Mouse (Mus musculus) layer of hippocampus, adult 9-11 months (tissue): ENCODE results near the gene Gli3.

Source experiments
- DNase-seq: peaks from one replicate; pipeline ENCODE4 v3.0.0; 2022

Gli3 gene

DNA sequence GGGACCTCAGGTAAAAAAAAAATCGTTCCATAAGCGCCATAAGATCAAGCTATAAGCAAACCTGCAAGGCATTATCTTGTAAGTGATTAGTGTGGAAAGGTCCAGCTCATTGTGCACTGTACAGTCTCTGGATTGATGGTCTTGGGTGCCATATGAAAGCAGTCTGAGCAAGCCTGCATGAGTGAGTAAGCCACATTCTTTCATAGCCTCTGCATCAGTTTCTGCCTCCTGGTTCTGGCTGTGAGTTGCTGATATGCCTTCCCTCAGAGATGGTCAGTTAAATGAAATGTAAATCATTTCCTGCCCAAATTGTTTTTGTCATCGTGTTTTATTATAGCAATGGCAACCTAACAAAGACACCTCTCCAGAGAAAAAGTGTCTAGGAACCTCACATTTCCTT lies 98.4 kb downstream of the Gli3 start:
- DNase-seq, result no peak

DNA sequence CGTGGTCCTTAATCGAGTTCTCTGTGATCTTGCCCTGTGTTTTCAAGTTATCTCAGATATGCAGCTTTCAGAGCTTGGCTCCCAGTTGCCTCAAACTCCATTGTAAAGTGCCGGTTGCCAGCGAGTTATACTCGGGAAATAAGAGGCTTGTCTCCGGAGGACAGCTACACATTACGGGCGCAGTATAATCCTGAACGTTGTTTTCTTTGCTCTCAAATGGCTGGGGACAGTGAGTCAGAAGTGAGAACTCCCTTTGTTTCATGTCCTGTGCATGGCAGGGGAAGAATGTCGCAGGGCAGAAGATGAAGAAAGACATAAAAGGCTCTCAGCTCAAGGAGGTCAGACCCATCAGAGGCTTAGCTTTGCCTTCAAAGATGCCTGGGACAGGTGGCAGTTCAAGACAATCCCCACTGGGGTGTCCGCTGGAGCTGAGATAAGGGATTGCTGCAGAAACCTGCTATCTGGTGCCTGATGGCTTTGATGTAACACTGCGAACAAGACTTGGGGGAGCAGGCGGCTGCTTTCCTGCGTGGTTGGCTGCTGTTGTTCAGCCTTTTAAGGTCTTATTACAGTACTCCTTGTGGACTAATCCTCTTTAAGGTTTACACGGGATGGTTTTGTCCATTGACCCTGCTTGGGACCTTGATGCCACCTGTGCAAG lies 108.0 kb downstream of the Gli3 start:
- no peak for DNase-seq

DNA sequence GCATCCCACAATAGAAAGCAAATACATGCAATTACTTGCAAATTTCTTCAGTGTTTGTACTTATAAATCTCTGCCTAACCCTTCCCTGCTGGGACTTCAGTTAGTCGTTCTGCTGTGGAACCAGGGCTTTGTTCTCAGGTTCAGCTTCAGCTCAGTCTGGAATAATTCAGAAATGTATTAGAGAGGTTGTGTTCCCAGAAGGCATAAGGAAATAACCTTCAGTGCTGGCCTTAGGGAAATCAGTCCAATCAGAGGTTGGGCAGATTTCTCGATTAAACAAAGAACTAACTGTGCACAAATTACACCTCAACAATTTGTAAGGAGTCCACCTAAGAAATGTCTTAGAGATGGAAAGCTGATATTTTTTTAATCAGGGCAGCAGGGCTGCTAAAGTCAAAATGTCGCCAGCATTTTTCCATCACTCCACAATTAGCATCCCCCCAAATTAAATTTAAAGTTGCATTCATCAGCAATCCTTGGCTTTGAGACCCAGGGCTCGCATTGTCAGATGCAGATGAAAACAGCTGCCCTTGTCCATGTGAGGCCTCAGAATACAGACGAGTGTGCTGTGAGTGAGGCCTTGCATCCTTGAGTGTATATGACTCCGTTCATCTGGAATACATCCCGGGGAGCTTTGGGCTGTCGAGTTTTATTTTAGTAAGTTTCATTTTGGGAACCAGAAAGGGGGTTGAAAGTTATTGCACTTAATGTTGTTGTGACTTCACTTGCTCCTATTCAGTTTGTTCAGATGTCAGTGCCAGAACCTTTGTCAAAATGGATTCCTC lies 114.3 kb downstream of the Gli3 start:
- no peak for DNase-seq

DNA sequence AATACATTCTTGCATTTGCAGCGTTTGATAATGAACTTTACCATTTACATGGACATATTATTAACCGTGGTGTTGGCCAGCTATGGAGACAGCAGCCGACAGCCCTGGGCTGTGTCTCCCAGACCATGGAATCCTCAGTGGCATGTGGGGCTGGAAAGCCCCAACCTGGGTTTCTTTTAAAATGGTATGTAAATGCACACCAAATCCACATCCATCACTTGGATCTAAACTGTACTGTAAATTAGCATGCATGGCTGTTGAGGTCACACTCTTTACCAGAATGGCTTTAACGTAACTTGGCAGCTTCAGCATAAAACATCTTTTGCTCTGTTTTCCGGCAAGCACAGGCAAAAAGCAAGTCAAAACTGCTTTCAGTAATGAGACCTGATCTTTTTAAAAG lies 117.4 kb downstream of the Gli3 start:
- no peak for DNase-seq

DNA sequence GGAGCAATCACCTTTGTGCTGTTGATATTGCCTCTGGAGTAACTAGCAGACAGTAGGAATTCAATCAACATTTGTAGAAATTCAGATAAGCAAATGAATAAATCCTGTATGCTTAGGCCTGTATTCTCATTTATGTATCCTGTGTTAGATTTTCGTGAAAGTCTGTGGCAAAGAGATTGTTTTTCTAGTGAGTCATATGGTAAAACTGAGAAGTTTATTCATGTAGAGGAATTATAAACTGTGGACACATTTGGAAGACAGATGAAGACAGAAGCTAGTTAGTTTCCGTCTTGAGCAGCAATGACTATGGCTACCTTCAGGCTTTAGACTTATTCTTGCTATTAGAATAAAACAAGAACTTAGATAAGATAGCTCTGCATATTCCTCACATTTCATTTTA lies 122.9 kb downstream of the Gli3 start:
- no peak for DNase-seq

DNA sequence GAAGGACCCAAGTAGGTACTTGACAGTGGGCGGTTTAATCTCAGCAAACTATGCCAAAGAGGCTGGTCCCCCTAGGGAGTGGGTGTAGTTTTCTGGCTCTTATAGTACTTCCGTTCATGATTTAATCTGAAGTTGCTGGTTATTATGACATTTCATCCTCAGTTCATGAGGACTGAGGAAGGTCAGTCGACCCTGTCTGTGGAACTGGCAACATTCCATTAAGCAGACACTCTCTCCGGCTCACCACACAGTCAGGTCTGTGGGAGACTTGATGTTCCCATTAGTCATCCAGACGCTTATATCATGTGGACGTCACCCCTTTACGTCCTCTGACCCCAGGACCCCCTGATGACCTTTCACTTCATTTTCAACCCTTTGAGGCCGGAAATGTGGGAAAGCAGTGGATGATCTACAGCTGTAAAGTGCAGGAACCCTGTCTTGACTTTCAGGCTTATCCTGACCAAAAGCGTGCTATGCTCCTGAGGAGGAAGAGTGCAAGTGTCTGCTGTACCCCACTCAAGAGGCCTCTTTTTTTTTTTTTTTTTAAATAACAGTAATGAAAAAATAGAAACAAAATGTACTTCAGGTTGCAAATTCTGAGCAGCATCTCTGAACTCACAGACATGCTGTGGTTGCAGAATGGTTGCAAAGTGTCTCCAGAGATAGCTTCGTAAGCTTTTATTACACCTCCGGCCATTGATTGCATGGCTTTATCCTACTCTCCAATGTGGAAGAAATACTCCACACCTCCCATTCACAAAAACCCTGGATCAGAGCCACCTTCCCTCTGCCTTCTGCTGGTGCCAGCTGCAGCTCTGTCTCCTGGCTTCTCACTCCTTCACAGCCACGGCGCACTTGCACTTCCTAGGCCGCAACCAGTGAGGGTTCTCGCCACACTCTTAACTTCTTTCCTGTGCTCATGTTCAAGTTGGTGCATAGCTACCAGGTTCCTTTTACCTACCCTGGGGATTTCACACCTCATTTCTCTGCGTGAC lies 125.5 kb downstream of the Gli3 start:
- peak; percentile 6 for DNase-seq

DNA sequence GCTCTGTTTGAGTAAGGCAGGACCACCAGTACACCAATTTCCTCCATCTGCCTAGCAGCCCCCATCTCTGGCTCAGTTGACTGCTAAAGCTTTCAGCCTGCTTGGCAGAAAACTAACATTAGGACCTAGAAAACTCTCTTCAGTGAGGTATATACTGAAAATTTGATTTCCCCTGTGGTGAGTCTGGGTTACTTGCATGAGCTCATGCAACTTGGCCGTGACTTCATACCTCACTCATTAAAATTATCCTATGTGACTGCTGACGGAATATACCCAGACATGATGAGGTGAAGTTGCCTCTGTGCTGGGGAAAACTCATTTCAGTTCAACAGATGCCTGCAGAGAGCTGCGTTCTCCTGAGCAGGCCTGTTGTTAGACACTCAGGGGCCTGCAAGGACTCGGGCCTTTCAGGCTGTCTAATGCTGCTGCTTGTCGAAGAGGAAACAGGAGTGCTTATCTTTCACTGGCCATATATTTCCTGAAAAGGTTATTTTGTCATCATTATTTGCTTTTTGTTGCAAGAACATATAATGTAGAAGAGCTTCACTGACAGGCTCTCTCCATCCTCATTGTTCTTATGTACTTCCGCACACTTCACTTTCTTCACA lies 127.4 kb downstream of the Gli3 start:
- DNase-seq, result no peak

DNA sequence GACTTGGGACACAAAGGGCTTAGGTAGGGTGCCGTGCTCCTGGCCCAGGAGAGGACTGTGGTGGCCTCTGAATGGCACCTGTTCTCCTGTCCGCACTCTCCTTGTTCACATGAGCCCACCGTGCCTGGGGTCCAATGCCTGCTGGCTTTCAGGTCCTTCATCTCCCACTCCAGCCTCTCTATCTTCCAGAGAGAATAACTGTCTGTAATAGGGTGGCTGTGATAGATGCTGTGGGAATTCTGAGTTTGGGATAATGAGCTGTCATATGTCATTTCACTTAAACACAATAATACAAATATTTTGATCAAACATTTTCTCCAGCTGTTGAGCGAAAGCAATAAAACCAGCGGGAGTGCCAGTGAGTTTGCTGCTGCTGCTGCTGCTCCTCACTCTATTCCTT lies 133.6 kb downstream of the Gli3 start:
- DNase-seq, result no peak

DNA sequence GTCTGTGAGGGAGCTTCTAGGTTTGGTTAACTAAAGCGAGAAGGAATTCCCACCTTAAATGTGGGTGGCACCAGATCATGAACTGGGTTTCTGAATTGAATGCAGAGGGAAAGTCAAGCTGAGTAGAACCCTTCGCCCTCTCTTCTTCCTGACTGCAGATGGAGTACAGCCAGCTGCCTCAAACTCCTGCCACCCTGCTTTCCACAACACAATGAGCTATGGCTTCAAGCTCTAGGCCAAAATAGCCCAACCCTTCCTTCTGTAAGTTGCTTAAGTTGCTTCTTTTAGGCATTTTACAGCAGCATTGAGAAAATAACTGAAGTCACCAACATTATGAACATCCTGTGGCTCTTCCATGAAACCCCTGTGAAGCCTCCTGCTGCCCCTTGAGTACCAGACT lies 136.7 kb downstream of the Gli3 start:
- DNase-seq, result no peak

DNA sequence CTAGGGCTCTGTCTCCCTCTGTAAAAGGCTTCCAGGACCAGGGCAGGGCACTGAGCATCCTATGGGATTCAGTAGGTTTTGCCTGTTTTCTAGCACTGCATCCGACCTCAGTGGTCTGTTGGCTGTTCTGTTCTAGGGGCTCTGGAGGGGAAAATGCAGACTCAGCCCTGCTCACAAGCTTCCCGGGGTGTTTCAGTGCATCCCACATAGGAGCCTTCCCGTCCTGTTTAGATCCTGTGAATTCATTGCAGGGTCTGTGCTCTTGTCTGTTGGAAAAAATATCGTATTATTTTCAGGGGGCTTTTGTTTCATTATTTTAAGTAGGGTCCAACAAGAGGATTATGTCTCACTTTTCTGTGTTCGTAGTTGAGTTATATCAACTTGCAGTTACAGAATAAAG lies 139.1 kb downstream of the Gli3 start:
- DNase-seq, result no peak

DNA sequence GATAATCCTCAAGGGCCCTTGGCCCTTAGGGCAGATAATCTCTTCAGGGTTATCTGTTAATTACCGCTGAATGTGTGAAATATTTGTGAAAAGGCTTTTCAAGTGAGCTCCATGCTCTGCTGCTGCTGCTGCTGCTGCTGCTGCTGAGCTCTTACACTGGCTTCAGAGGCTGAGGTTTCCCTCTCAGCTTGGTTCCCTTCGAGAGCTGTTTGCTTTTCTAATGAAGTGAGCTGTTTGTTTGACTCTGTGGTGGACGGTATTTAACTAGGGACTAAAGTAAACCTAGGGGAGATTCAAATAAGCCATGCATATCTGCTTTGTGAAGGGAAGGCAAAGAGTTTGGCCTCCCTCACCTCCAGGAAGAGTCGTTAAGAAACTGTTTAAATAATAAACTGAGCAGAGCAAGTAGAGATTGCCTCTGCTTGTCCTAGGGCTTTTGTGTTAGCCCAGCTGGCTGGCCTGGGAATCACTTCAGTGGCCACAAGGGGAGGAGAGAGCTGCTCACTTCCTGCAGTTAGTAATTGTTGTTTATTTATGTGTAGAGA lies 139.7 kb downstream of the Gli3 start:
- DNase-seq, result no peak

DNA sequence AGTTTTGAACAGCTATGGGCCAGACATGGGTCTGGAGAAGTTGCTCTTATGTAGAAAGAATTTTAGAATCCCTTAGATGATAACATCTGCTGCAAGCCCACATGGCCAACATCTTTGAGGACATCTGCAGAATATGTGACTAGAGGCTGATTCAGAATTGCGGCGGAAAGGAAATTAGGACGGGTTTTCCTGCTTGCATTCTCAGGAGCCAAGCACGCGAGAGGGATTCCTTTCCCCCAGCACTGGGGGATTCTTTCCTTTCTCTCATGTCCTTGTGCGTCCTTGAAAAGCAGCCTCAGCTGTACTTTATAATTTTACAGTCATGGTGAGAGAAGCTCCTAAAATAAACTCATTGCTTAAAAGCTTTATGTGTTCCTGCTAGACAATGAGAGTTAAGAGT lies 141.0 kb downstream of the Gli3 start:
- DNase-seq, result no peak

DNA sequence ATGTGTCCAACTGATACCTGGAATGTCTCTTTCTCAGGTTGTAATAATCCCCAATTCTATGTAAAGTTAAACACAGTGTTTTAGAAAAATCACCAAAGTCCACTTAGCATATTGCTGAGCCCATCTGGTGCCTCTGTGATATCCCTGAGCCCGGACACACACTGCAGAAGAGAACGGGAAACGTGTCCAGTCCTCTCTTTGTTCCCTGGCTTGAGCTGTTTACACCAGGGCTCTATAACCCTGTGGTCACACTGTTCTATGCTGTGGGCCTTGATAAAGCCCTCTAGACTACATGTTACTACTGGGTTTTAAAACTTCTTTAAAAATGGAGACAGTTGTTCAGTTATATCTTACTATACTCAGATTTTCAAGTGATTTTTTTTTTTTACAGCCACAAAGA lies 154.4 kb downstream of the Gli3 start:
- no peak for DNase-seq

DNA sequence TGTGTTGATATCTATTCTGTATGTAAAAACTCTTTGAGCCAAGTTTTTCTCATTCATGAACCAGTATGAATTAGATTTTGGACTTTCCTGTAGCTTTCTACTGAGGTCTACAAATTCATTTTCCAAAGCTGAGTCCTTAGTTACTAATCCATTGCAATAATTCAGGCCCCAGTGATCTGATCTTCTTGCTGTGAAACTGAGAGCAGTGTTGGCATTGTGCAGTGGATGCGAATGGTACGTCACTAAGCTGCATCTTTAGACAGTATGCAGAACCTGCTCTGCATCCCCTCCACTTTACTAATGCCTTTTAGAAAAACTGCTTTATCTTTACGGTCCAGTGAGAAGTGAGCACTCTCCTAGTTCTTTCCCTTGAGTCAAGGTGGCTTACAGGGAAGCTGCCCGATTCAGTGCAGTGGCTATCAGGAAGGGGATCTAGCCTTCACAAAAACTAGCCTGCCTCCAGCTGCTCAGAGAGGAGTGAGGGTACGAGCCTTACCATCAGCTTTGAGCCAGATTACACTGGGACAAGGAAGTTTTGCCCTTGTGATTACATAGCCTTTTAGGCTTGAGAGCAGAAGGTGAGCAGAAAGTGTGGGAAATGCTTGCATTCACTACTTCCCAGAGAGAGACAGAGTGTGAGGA lies 155.1 kb downstream of the Gli3 start:
- no peak for DNase-seq

DNA sequence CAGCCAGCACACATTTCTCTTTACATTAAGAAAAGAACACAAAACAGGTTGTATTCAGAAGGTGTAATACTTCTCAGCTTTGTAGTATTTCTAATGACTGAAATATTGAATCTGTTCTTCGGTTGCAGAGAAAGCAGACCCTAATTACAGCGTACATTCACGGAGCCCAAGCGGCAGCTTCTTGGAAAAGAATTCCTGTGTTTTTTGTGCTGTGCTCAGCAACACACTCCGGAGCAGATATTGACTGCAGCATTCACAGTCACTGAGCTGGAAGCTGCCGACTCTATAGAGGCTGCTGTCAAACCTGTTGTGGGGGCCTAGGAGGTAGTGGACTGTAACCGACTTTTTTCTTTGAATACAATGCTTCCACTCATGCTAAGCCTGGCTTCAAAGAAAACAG lies 158.0 kb downstream of the Gli3 start:
- no peak for DNase-seq

DNA sequence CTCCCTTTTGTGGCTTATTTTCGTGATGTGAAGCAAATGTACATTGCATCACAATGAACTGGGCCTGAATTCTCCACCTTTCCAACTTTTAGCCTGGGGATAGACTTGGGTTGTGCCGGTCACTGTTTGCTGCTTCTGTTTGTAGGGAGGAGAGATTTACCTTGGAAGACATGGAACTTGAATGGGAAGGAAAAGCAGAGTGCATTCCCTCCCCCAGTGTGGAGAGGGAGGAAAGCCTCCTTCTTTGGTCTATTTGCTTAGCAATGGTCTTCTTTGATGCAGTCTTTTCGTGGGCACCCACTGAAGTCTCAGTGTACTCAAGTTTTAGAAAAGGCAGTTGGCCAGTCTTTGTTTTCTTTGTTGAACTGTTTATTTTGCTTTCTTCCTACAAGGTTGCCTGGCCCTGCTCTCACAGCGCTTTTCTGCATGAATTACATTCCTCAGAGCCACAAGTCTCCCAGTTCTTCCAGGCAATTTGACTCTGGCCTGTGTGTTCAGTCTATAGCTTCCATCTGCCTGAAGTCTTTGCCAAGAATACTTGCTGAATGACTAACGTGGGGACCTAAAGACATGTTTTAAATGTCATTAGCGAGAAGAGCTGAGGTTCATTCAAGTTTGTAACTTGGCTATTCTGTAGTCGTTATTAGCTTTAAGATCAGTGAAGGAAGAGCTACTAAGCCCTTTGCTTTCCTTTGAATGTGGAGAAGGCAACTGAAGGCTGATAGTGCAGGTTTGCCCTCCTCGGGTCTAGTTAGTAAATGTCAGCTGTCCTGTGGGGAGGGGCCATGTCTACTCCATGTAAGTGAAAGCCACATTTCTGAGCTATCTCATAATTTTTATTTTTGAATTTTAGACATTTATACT lies 161.7 kb downstream of the Gli3 start:
- DNase-seq, result no peak

DNA sequence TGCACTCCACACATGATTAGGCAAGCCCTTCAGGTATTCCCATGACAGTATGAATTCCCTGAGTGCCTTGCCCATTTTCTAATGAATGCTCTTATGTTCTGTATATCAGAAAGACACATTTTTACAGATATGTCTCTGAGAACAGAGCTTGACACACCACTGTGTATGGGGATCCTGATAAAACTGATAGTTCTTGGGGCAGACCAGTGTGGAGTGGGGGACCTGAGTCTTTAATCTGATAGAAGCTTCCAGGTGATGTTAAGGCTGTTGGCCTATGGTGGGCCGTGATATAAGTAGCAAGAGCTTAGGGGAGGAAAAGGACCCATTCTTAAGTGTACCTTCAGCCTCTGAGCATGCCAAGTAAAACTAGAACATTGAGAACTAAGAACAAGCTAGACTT lies 178.5 kb downstream of the Gli3 start:
- DNase-seq, result no peak

DNA sequence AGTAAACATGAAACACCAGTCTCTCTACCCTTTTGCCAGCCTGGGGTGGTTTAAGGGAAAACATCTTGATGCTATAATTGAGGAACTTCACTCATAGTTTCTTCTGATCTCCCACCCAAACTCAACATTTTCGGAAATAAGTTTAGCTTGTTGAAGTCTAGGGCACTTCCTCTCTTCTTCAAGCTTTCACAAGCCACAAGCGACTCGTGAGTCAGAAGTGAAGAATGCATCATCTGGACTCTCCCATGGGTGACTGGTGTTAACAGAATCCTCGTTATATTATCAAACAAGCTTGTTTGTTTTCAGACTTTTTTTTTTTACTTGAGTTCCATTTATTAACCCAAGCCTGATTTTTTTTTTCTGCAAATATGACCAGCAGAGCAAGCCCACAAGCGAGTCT lies 197.5 kb downstream of the Gli3 start:
- DNase-seq, result no peak

DNA sequence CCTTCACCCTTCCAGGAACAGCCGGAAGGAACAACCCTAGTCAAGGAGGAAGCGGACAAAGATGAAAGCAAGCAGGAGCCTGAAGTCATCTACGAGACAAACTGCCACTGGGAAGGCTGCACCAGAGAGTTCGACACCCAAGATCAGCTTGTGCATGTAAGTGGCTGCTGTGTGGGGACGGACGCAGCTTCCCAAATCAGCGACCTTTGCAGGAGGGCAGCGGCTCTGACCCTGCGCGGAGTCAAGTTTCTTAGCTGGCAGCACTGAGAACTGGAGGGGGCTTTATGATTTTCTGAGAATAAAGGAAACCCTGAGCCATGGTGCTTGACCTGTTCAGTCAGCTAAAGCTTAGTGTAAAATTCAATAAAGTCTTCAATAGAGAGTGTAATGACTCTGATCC lies 199.3 kb downstream of the Gli3 start:
- DNase-seq, result no peak

DNA sequence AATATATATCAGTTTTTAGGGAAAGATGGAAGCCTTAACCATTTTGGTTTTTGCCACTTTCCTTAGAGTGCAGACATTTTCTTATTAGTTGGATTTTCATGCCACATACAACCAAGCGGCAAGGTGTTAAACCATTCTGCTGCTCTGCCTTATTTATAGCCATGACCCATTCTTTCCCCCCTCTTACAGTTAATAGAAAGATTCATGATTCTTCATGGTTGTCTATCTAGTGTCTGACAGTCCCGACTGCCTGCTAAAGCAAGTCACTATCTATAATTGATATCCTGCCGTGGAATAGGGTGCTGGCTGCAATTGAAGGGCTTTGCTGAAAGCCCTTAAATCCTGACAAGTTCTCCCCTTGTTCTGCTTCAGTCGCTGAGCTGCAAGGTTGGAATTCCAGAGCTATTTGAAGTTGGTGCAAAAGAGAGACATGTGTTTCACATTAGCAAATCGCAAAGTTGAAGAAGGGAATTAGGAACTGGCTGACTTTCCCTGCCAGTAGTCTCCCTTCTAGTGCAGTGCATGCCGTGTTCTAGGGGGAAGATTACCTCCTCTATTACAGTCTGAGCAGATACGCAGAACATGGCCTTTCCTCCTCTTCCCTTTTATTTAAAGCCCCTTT lies 201.7 kb downstream of the Gli3 start:
- no peak for DNase-seq

DNA sequence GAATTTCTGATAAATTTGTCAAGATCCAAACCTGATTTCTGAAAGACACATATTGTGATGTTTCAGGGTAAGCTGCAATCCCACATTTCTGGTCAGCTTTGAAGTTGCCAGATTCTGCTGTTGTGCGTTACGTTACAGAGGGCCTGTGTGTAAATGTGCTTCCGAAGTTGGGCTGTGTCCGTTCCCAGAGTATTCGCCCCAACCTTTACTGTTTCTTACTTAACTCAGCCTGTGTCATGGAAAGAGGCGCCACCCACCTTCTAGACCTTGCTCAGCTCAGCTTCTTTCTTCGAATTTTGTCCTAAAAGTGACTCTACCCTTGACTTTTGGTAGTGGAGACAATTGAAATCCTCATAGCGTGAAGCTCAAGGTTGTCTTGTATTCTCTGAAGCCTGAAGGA lies 202.5 kb downstream of the Gli3 start:
- DNase-seq, result no peak
